Mouse (Mus musculus) spleen, adult 2 months (tissue): Measurements from ENCODE around the gene Rere.

Experiments used
- CTCF ChIP-seq: fragments of 200-500 bp; IDR thresholded peaks from 2 replicates; pipeline ENCODE4 v1.5.1; 2011; ENCODE audit warnings: mild to moderate bottlenecking, inconsistent platforms; ENCODE audit not compliant: insufficient read depth, insufficient read length, insufficient replicate concordance; ENCODE audit errors: extremely low read depth
- POLR2A ChIP-seq: fragments of 200-500 bp; IDR thresholded peaks from 2 replicates; pipeline ENCODE4 v1.6.1; 2011; ENCODE audit warnings: low read depth, low read length, inconsistent platforms

DNA sequence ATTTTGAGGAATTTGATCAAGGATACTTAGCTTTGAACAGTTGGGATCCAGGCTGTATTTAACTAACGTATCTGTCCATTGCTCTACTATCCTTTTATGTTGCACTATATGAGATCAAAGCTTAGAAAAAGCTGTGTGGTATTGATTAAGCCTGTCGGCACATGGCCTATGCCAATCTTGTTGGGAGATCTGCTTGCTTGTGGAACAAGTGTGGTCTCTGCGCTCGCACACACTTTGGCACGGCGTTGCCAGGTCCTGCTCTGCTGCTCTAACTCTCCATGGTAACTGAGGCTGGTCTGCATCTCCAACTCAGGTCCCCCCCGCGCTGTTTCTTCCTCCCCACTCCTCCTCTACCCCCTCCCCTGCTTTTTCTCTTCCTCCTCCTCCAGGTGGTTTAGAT, 112.2 kb downstream of the Rere start:
- TF ChIP-seq CTCF (no peak), POLR2A (no peak)
